Mouse (Mus musculus): Measurements from ENCODE around the gene Scn3a. TPM values are rescaled to one million over a fixed set of nuclear protein-coding genes. Genes with fewer than 3 reads are reported as not detected.
"Not testable (repeated sequence)": the region's sequence is repeated elsewhere in the genome, so short reads cannot be mapped to it uniquely, and the experiment has no call there.

Scn3a gene
- polyA plus RNA-seq, 2 experiments = 1.7 to 1.8 TPM

DNA sequence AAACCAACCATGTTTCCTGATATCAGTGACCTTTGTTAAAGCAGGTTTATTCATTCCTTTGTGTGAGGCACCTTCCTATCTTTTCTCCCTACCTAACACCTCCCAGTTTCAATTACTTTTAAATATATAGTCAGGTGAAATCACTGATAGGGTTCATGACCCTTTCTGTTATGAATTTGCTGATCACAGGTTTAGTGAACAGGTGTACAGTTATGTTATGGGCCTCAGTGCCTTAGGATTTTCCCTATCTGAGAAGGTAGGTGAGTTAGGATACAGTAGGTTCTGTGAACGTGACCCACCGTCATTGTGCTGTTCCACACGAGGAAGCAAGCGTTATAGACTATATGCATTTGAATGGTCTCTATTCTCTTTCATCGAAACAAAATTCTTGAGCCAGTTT lies 101.7 kb downstream of the Scn3a start:
- Histone ChIP-seq H3K27me3 (ENCODE audit: control insufficient read depth, insufficient read depth, low read length) (no peaks in the 10 kb centered on the region), H3K9ac (ENCODE audit: low read depth, low read length, severe bottlenecking) (no peak overlapping the region), H3K4me2 (replicated peaks; ENCODE audit: low read depth, low read length, severe bottlenecking) (no peak overlapping the region), H3K4me3 (replicated peaks; ENCODE audit: low read length) (no peak overlapping the region), H3K27ac (replicated peaks; ENCODE audit: low read depth, low read length) (no peak overlapping the region), H3K9me3 (ENCODE audit: control insufficient read depth, low read length) (no peaks in the 10 kb centered on the region), H3K4me1 (ENCODE audit: control insufficient read depth, insufficient read depth, low read length) (no peaks in the 10 kb centered on the region), H3K36me3 (ENCODE audit: control insufficient read depth, insufficient read depth, low read length) (no peaks in the 10 kb centered on the region)
- WGBS = 96% methylated on average over 5 of the region's 5 CpGs
- no peak for TF ChIP-seq POLR2A (IDR thresholded peaks at IDR 0.05; ENCODE audit: borderline replicate concordance, extremely low read depth, insufficient read depth, insufficient read length)
- ATAC-seq (ENCODE audit: low FRiP score, low read depth) = no peak
- no peak for DNase-seq (ENCODE audit: low spot score)

GRCm38 (mm10) chr2:65453763-65454162 lies 113.7 kb downstream of the Scn3a start:
- no peak for TF ChIP-seq POLR2A (IDR thresholded peaks at IDR 0.05; ENCODE audit: borderline replicate concordance, extremely low read depth, insufficient read depth, insufficient read length)
- Histone ChIP-seq H3K27ac (replicated peaks; ENCODE audit: low read depth, low read length) (no peak overlapping the region), H3K4me3 (replicated peaks; ENCODE audit: low read length) (no peak overlapping the region), H3K9ac (ENCODE audit: low read depth, low read length, severe bottlenecking) (no peak overlapping the region), H3K27me3 (ENCODE audit: control insufficient read depth, insufficient read depth, low read length) (no peaks in the 10 kb centered on the region), H3K9me3 (ENCODE audit: control insufficient read depth, low read length) (no peaks in the 10 kb centered on the region), H3K36me3 (ENCODE audit: control insufficient read depth, insufficient read depth, low read length) (no peaks in the 10 kb centered on the region), H3K4me2 (replicated peaks; ENCODE audit: low read depth, low read length, severe bottlenecking) (no peak overlapping the region), H3K4me1 (ENCODE audit: control insufficient read depth, insufficient read depth, low read length) (no peaks in the 10 kb centered on the region)
- 92% methylated on average over 6 of the region's 6 CpGs for WGBS
- no peak for DNase-seq (ENCODE audit: low spot score)
- no peak for ATAC-seq (ENCODE audit: low FRiP score, low read depth)

- not testable (repeated sequence) for H3K4me1 ChIP-seq (ENCODE audit: control insufficient read depth, insufficient read depth, low read length); ATAC-seq (ENCODE audit: low FRiP score, low read depth); H3K4me3 ChIP-seq (replicated peaks; ENCODE audit: low read length); H3K9ac ChIP-seq (ENCODE audit: low read depth, low read length, severe bottlenecking); H3K9me3 ChIP-seq (ENCODE audit: control insufficient read depth, low read length); H3K36me3 ChIP-seq (ENCODE audit: control insufficient read depth, insufficient read depth, low read length); H3K4me2 ChIP-seq (replicated peaks; ENCODE audit: low read depth, low read length, severe bottlenecking); H3K27me3 ChIP-seq (ENCODE audit: control insufficient read depth, insufficient read depth, low read length); H3K27ac ChIP-seq (replicated peaks; ENCODE audit: low read depth, low read length); DNase-seq (ENCODE audit: low spot score)
- WGBS = 92% methylated on average over 12 of the region's 14 CpGs
Observed at GRCm38 (mm10) chr2:65451401-65452078, 115.9 kb downstream of the Scn3a start.

- TF ChIP-seq POLR2A (IDR thresholded peaks at IDR 0.05; ENCODE audit: borderline replicate concordance, extremely low read depth, insufficient read depth, insufficient read length) = no peak
- DNase-seq (ENCODE audit: low spot score) (no peak), ATAC-seq (ENCODE audit: low FRiP score, low read depth) (no peak)
- Histone ChIP-seq H3K27me3 (ENCODE audit: control insufficient read depth, insufficient read depth, low read length) (no peaks in the 10 kb centered on the region), H3K36me3 (ENCODE audit: control insufficient read depth, insufficient read depth, low read length) (no peaks in the 10 kb centered on the region), H3K4me3 (replicated peaks; ENCODE audit: low read length) (no peak overlapping the region), H3K9ac (ENCODE audit: low read depth, low read length, severe bottlenecking) (no peak overlapping the region), H3K27ac (replicated peaks; ENCODE audit: low read depth, low read length) (no peak overlapping the region), H3K9me3 (ENCODE audit: control insufficient read depth, low read length) (no peaks in the 10 kb centered on the region), H3K4me2 (replicated peaks; ENCODE audit: low read depth, low read length, severe bottlenecking) (no peak overlapping the region), H3K4me1 (ENCODE audit: control insufficient read depth, insufficient read depth, low read length) (no peaks in the 10 kb centered on the region)
- WGBS = 16% methylated on average over 2 of the region's 2 CpGs
Observed at GRCm38 (mm10) chr2:65450449-65451360, 116.7 kb downstream of the Scn3a start.

DNA sequence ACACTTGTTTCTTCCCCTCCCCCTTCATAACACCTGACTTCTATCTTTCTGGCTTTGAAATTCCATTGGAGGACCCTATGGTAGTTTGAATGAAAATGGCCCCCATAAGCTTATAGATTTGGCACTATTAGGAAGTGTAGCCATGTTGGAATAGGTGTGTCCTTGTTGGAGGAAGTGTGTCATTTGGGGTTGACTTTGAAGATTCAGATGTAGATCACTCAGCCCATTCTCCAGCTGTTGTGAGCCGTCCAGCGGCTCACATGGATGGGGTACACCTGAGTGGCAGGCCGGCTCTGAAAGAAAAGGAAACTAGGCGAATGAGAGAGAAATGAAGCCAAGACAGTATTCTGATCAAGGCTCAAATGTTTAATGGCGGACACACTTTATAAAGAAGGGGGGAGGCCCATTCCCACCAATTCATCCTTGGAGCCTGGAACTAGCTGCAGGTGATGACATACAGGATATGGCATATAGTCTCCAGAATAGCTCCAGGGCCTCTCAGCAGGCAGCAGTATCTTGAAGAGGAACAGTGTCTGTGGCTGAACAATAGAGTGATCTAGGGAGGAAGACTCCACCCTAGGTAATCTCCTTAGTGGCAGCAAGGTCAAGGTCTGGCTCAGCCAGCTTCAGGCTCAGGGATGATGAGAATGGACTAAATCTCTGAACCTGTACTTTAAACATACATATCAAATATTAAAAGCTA lies 118.2 kb downstream of the Scn3a start:
- no peak for ATAC-seq (ENCODE audit: low FRiP score, low read depth)
- WGBS = 91% methylated on average over 5 of the region's 5 CpGs

More for the DNA sequence above, 118.2 kb downstream of the Scn3a start:
- no peak overlapping the region for H3K4me2 ChIP-seq (replicated peaks; ENCODE audit: low read depth, low read length, severe bottlenecking)
- H3K9ac ChIP-seq (ENCODE audit: low read depth, low read length, severe bottlenecking) = no peak overlapping the region
- DNase-seq (ENCODE audit: low spot score) = no peak
- H3K36me3 ChIP-seq (ENCODE audit: control insufficient read depth, insufficient read depth, low read length) = no peaks in the 10 kb centered on the region
- no peak overlapping the region for H3K27ac ChIP-seq (replicated peaks; ENCODE audit: low read depth, low read length)
- TF ChIP-seq POLR2A (IDR thresholded peaks at IDR 0.05; ENCODE audit: borderline replicate concordance, extremely low read depth, insufficient read depth, insufficient read length) = no peak
- H3K9me3 ChIP-seq (ENCODE audit: control insufficient read depth, low read length) = no peaks in the 10 kb centered on the region
- no peaks in the 10 kb centered on the region for H3K27me3 ChIP-seq (ENCODE audit: control insufficient read depth, insufficient read depth, low read length)
- H3K4me1 ChIP-seq (ENCODE audit: control insufficient read depth, insufficient read depth, low read length) = no peaks in the 10 kb centered on the region
- no peak overlapping the region for H3K4me3 ChIP-seq (replicated peaks; ENCODE audit: low read length)

Measured in limb, embryonic 14.5 days (tissue).